8 mouse cellular contexts compared by ENCODE assay signal in the genomic region with DNA sequence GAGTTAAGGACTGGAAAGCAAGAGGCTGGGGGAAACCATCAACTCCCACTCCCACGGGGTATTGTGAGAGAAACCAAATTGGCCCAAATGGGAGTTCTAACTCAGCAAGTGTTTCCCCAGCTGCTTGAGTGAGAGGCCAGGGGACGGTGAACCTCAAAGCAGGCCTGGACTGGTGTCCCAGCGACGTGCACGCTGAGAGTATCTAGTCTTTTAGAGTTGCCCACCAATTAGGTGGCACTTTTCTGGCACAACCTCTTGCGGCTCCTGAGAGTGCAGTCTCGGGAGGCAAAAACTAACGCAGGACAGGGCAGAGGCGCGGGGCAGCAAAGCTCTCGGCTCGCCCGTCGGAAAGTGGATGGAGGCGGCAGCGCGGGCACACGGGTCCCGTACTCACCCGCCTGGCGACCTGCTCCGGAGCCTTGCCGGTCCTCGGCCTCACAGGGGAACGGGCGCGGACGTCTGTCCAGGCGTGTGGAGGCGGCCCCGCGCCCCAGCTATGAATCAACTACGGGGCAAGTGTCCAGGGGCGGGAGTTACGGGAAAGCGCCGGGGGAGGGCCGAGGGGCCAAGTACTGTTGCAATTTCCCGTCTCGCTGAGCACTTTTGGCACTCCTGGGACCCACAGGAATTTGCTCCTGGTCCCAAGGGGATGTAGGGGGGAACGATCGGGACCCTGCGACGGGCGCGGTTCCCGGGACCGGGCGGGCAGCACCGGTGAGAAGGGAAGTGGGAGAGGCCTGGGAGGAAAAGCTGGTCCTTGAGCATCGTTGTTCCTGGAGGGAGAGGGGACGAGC. TPM values are rescaled to one million over a fixed set of nuclear protein-coding genes. Genes with fewer than 3 reads are reported as not detected.
A peak's percentile ranks its signal among the peaks of the same experiment; 100 is the strongest.
DNase-seq lines count a peak whose midpoint lies in the region; ATAC-seq lines count a peak whose summit lies in the region.

No protein-coding gene starts in this region.

- peak; percentile 45 for ATAC-seq in common myeloid progenitor, adult 5-6 weeks (replicated peaks; ENCODE audit: low read depth, poor library complexity, severe bottlenecking)
- peak; percentile 48 for ATAC-seq in granulocyte monocyte progenitor cell, adult 5-6 weeks (replicated peaks; ENCODE audit: poor library complexity, severe bottlenecking)
- peak; percentile 73 for ATAC-seq in intestine, embryonic 15.5 days
- ATAC-seq in liver, embryonic 16.5 days (ENCODE audit: low read depth): peak; percentile 19; the same call in 1 of the 2 replicates
- peak; percentile 35; the same call in 1 of the 2 replicates for ATAC-seq in neural tube, embryonic 15.5 days (ENCODE audit: low FRiP score)

- no peaks in the 10 kb centered on the region for H3K9me3 ChIP-seq in intestine, embryonic 15.5 days
- no peaks in the 10 kb centered on the region for H3K9me3 ChIP-seq in liver, embryonic 16.5 days (replicated peaks; ENCODE audit: control insufficient read depth, low read length)
- no peaks in the 10 kb centered on the region for H3K9me3 ChIP-seq in neural tube, embryonic 15.5 days (replicated peaks)

- peak; percentile 30 for DNase-seq in R1 (ENCODE audit: low read depth, low spot score)
- no peak for DNase-seq in frontal cortex, adult 2 months (ENCODE audit: extremely low spot score in 1 of 2, low spot score in 1 of 2)
- DNase-seq in left cerebral cortex, postnatal 14 days (ENCODE audit: low spot score in 2 of 2): no peak

- H3K27ac ChIP-seq in intestine, embryonic 15.5 days: no peak overlapping the region
- no peak overlapping the region for H3K27ac ChIP-seq in liver, embryonic 16.5 days (ENCODE audit: low read length)
- H3K27ac ChIP-seq in neural tube, embryonic 15.5 days (replicated peaks): no peak overlapping the region

- H3K27me3 ChIP-seq in intestine, embryonic 15.5 days (replicated peaks): no peaks in the 10 kb centered on the region; the same call in 1 of the 2 replicates
- H3K27me3 ChIP-seq in liver, embryonic 16.5 days (ENCODE audit: control insufficient read depth, insufficient read depth, low read depth, low read length): peaks cover 24% of the 10 kb centered on the region
- H3K27me3 ChIP-seq in neural tube, embryonic 15.5 days (replicated peaks): peaks cover 18% of the 10 kb centered on the region

- 1% methylated on average over 52 of the region's 52 CpGs for WGBS in intestine, embryonic 15.5 days
- WGBS in liver, embryonic 16.5 days (ENCODE audit: insufficient replicate concordance): 1% methylated on average over 52 of the region's 52 CpGs
- WGBS in neural tube, embryonic 15.5 days: under 1% methylated on average over 52 of the region's 52 CpGs

- intact Hi-C loops in left cerebral cortex, postnatal 14 days (cut with DNase I): no loop called here

- peak overlapping the region; percentile 46 for H3K4me3 ChIP-seq in intestine, embryonic 15.5 days (replicated peaks)
- peak overlapping the region; percentile 51 for H3K4me3 ChIP-seq in liver, embryonic 16.5 days (ENCODE audit: low read depth, low read length)
- peak overlapping the region; percentile 41 for H3K4me3 ChIP-seq in neural tube, embryonic 15.5 days (replicated peaks)

- peak overlapping the region; percentile 93 for H3K4me2 ChIP-seq in intestine, embryonic 15.5 days (replicated peaks)
- peak overlapping the region; percentile 60 for H3K4me2 ChIP-seq in liver, embryonic 16.5 days (ENCODE audit: low read depth, low read length)
- H3K4me2 ChIP-seq in neural tube, embryonic 15.5 days: peak overlapping the region; percentile 78

- no peaks in the 10 kb centered on the region for H3K36me3 ChIP-seq in intestine, embryonic 15.5 days
- H3K36me3 ChIP-seq in liver, embryonic 16.5 days (ENCODE audit: control insufficient read depth, insufficient read depth): no peaks in the 10 kb centered on the region
- H3K36me3 ChIP-seq in neural tube, embryonic 15.5 days: no peaks in the 10 kb centered on the region

- peak overlapping the region; percentile 42 for H3K9ac ChIP-seq in intestine, embryonic 15.5 days
- H3K9ac ChIP-seq in liver, embryonic 16.5 days (ENCODE audit: low read depth, low read length): no peak overlapping the region
- peak overlapping the region; percentile 37 for H3K9ac ChIP-seq in neural tube, embryonic 15.5 days (replicated peaks)

- peaks cover 11% of the 10 kb centered on the region for H3K4me1 ChIP-seq in intestine, embryonic 15.5 days (replicated peaks)
- H3K4me1 ChIP-seq in liver, embryonic 16.5 days (ENCODE audit: control insufficient read depth, low read depth, low read length): no peaks in the 10 kb centered on the region
- peaks cover 16% of the 10 kb centered on the region for H3K4me1 ChIP-seq in neural tube, embryonic 15.5 days

RNA-seq across cellular contexts. Expression of gene Osmr, which starts 0.8 kb away (rescaled TPM):
- total RNA-seq in common myeloid progenitor, adult 5-6 weeks (2017): not detected in 2 replicates
- total RNA-seq in granulocyte monocyte progenitor cell, adult 5-6 weeks (2014; fragmentation: Nextera tagmentation): not detected in 2 replicates
- not detected in 2 replicates for total RNA-seq in granulocyte monocyte progenitor cell, adult 5-6 weeks (2017)
- polyA plus RNA-seq in intestine, embryonic 15.5 days (2015; fragmentation: Nextera tagmentation; extraction: Ambion mirVana): 1.2 and 1.6 TPM in 2 replicates
- polyA plus RNA-seq in liver, embryonic 16.5 days (2015; fragmentation: Nextera tagmentation; extraction: Ambion mirVana): 0.35 and 0.78 TPM in 2 replicates
- polyA plus RNA-seq in neural tube, embryonic 15.5 days (2015; fragmentation: Nextera tagmentation; extraction: Ambion mirVana): 1.8 and 2.5 TPM in 2 replicates
- polyA plus RNA-seq in frontal cortex, adult 2 months (2012; rRNA removed): 2.6 and 2.7 TPM in 2 replicates
- total RNA-seq in left cerebral cortex, postnatal 14 days (2021): 1 to 10 TPM; 3.3 to 3.8 TPM

Comparison
In these comparisons a context has a peak if more than half of its experiments do, and no peak if none do; other contexts are left out.
1. ATAC-seq: peak in every context shown above with its lines; median percentile 73 in intestine, embryonic 15.5 days; 48 in granulocyte monocyte progenitor cell, adult 5-6 weeks; 45 in common myeloid progenitor, adult 5-6 weeks; 35 in neural tube, embryonic 15.5 days; 19 in liver, embryonic 16.5 days.